22 mouse cellular contexts compared by ENCODE assay signal in the genomic region with DNA sequence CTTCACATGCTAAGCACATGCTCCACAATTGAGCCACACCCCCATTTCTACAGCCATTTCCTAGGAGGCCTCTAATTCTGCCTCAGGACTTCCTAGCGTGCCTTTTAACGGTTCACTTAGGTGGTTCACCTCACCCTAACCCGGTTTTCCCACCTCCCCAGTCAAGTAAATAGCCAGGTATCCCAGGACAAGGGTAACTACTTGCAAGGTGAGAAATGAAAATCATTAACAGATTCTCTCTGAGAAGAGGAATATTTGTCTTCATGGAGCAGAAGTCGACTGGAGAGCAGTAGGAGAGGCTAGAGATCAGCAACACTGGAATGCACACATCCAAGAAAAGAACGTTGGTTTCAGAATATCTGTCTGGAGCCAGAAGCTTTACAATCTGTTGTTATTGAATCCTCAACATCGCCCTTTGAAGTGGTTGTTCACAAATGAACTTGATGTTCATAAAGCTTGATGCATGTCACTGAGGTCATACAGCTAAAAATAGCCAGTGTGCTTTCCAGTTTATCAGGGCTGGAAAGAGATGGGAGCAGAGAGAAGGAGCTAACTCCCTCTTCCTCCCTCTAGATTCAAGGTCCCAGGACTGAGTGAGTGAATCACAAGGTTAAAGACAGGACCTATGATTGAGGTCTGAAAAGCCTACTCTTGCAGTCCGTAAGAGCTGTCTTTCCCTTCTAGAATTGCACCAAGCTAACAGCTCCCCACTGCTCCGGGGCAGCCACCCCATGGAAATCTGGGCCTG. TPM values are rescaled to one million over a fixed set of nuclear protein-coding genes. Genes with fewer than 3 reads are reported as not detected.
A peak's percentile ranks its signal among the peaks of the same experiment; 100 is the strongest.
DNase-seq lines count a peak whose midpoint lies in the region; ATAC-seq and TF ChIP-seq lines count a peak whose summit lies in the region.
"Had no signal": no experiment of that assay in that cellular context is flagged by ENCODE, and none has a peak within 500 bp of the region (broad histone marks: within the 10 kb centered on the region; RNA-seq: fewer than 3 reads in every experiment).

No protein-coding gene starts in this region.

- H3K27me3 ChIP-seq in heart, adult 2 months (ENCODE audit: control insufficient read depth, insufficient read depth, low read length), result no peaks in the 10 kb centered on the region
- H3K27me3 ChIP-seq in heart, embryonic 13.5 days (replicated peaks), result peaks cover 15% of the 10 kb centered on the region
- H3K27me3 ChIP-seq in midbrain, embryonic 11.5 days (ENCODE audit: control insufficient read depth, insufficient read depth, low read length), result peaks cover 2% of the 10 kb centered on the region; the same call in 1 of the 2 replicates
- peaks cover 12% of the 10 kb centered on the region for H3K27me3 ChIP-seq in midbrain, embryonic 13.5 days
- H3K27me3 ChIP-seq: heart, embryonic 15.5 days had no signal

- H3K27ac ChIP-seq in heart, adult 2 months, result peak overlapping the region; percentile 7; the same call in 1 of the 2 replicates
- peak overlapping the region; percentile 56 for H3K27ac ChIP-seq in heart, embryonic 13.5 days (replicated peaks)
- no peak overlapping the region for H3K27ac ChIP-seq in midbrain, embryonic 11.5 days (ENCODE audit: low read depth, low read length)
- no peak overlapping the region for H3K27ac ChIP-seq in midbrain, embryonic 13.5 days
- H3K27ac ChIP-seq: embryonic facial prominence, embryonic 13.5 days; forebrain, embryonic 12.5 days; heart, embryonic 15.5 days; hindbrain, embryonic 12.5 days; kidney, embryonic 15.5 days had no signal

- intact Hi-C loops in heart, adult 2 months (cut with DNase I), result no loop called here
- intact Hi-C loops in heart, postnatal 25 days (cut with DNase I), result no loop called here
- intact Hi-C loops in heart, postnatal 14 days (cut with DNase I), result loop anchor here (5.0 kb wide), 1 partner anchor 137 kb away; no protein-coding TSS in a partner anchor

- H3K79me2 ChIP-seq in heart, adult 2 months (replicated peaks; ENCODE audit: control insufficient read depth, insufficient read depth, low read length), result no peaks in the 10 kb centered on the region

- no peak for DNase-seq in heart, adult 2 months
- DNase-seq in heart, postnatal 25 days (ENCODE audit: low spot score), result no peak
- no peak for DNase-seq in heart, postnatal 14 days
- peak; percentile 73 for DNase-seq in midbrain, embryonic 11.5 days (ENCODE audit: low spot score, missing footprints)
- DNase-seq in right cerebral cortex, postnatal 4 days, result no peak
- DNase-seq: adrenal gland, postnatal 10 days; cerebellum, adult 18-20 months; cerebellum, adult 9-11 months; cerebellum, postnatal 36 days; gastrocnemius, postnatal 10 days had no signal

- no peak for ATAC-seq in heart, embryonic 13.5 days (ENCODE audit: extremely low read depth, insufficient number of reproducible peaks, low FRiP score, low TSS enrichment)
- ATAC-seq in midbrain, embryonic 11.5 days (ENCODE audit: low FRiP score), result no peak
- no peak for ATAC-seq in midbrain, embryonic 13.5 days
- ATAC-seq: forebrain, embryonic 16.5 days; hindbrain, embryonic 16.5 days; inflammation-experienced regulatory T-cells, adult 6 months; intestine, postnatal 0 days had no signal

- no peak for TF ChIP-seq EP300 in heart, adult 2 months (IDR thresholded peaks at IDR 0.05; ENCODE audit: insufficient read depth, low read depth, low read length)

- H3K4me2 ChIP-seq in heart, embryonic 13.5 days, result peak overlapping the region; percentile 13; the same call in 1 of the 2 replicates
- no peak overlapping the region for H3K4me2 ChIP-seq in midbrain, embryonic 11.5 days
- no peak overlapping the region for H3K4me2 ChIP-seq in midbrain, embryonic 13.5 days (replicated peaks)
- H3K4me2 ChIP-seq: embryonic facial prominence, embryonic 13.5 days; forebrain, embryonic 12.5 days; heart, embryonic 15.5 days; hindbrain, embryonic 12.5 days; kidney, embryonic 15.5 days had no signal

- H3K36me3 ChIP-seq in heart, adult 2 months (ENCODE audit: control insufficient read depth, insufficient read depth, low read length), result peaks cover 14% of the 10 kb centered on the region
- H3K36me3 ChIP-seq in heart, embryonic 13.5 days, result peaks cover 5% of the 10 kb centered on the region; the same call in 1 of the 2 replicates
- H3K36me3 ChIP-seq in midbrain, embryonic 11.5 days (ENCODE audit: control insufficient read depth, insufficient read depth, low read length), result no peaks in the 10 kb centered on the region
- no peaks in the 10 kb centered on the region for H3K36me3 ChIP-seq in midbrain, embryonic 13.5 days
- H3K36me3 ChIP-seq: embryonic facial prominence, embryonic 13.5 days; forebrain, embryonic 12.5 days; heart, embryonic 15.5 days; hindbrain, embryonic 12.5 days; kidney, embryonic 15.5 days had no signal

- 0 out of 2 replicates have a peak, but pooled peaks have one; percentile 4 for TF ChIP-seq POLR2A in heart, adult 2 months (IDR thresholded peaks at IDR 0.05; ENCODE audit: insufficient read depth, low read depth, low read length)

- TF ChIP-seq CTCF in heart, adult 2 months (IDR thresholded peaks at IDR 0.05), result no peak

- no peak overlapping the region for H3K4me3 ChIP-seq in heart, adult 2 months
- H3K4me3 ChIP-seq in heart, embryonic 13.5 days, result no peak overlapping the region
- H3K4me3 ChIP-seq in midbrain, embryonic 11.5 days (ENCODE audit: low read depth, low read length), result no peak overlapping the region
- H3K4me3 ChIP-seq in midbrain, embryonic 13.5 days (replicated peaks), result no peak overlapping the region
- H3K4me3 ChIP-seq: embryonic facial prominence, embryonic 13.5 days; forebrain, embryonic 12.5 days; heart, embryonic 15.5 days; hindbrain, embryonic 12.5 days; kidney, embryonic 15.5 days had no signal

- H3K9me3 ChIP-seq in heart, embryonic 13.5 days, result no peaks in the 10 kb centered on the region
- no peaks in the 10 kb centered on the region for H3K9me3 ChIP-seq in midbrain, embryonic 11.5 days (ENCODE audit: control insufficient read depth, low read length)
- H3K9me3 ChIP-seq in midbrain, embryonic 13.5 days, result no peaks in the 10 kb centered on the region
- H3K9me3 ChIP-seq: embryonic facial prominence, embryonic 13.5 days; forebrain, embryonic 12.5 days; heart, embryonic 15.5 days; hindbrain, embryonic 12.5 days; kidney, embryonic 15.5 days had no signal

- 64% methylated on average over 8 of the region's 8 CpGs for WGBS in heart, adult 2 months
- WGBS in heart, embryonic 13.5 days, result 53% methylated on average over 8 of the region's 8 CpGs
- 88% methylated on average over 8 of the region's 8 CpGs for WGBS in midbrain, embryonic 11.5 days
- 82% methylated on average over 8 of the region's 8 CpGs for WGBS in midbrain, embryonic 13.5 days

- peaks cover 1% of the 10 kb centered on the region; the same call in 1 of the 2 replicates for H3K4me1 ChIP-seq in heart, adult 2 months (ENCODE audit: control insufficient read depth, insufficient read depth, low read length)
- H3K4me1 ChIP-seq in heart, embryonic 13.5 days, result peaks cover 17% of the 10 kb centered on the region
- peaks cover 2% of the 10 kb centered on the region; the same call in 1 of the 2 replicates for H3K4me1 ChIP-seq in midbrain, embryonic 11.5 days (ENCODE audit: control insufficient read depth, insufficient read depth, low read length)
- H3K4me1 ChIP-seq in midbrain, embryonic 13.5 days (replicated peaks), result peaks cover 13% of the 10 kb centered on the region

- no peak overlapping the region for H3K9ac ChIP-seq in heart, adult 2 months (ENCODE audit: low read depth, low read length)
- H3K9ac ChIP-seq in heart, embryonic 13.5 days, result no peak overlapping the region
- no peak overlapping the region for H3K9ac ChIP-seq in midbrain, embryonic 11.5 days (ENCODE audit: low read length)
- H3K9ac ChIP-seq in midbrain, embryonic 13.5 days (replicated peaks), result no peak overlapping the region
- H3K9ac ChIP-seq: embryonic facial prominence, embryonic 13.5 days; forebrain, embryonic 12.5 days; heart, embryonic 15.5 days; hindbrain, embryonic 12.5 days; kidney, embryonic 15.5 days had no signal

RNA-seq across cellular contexts. Expression of a gene that starts 8.2 kb away (rescaled TPM):
- total RNA-seq in heart, adult 2 months (2021), result 10 to 100 TPM; 27.9 to 31.8 TPM
- polyA plus RNA-seq in heart, adult 2 months (2012; rRNA removed), result 33.7 and 38.6 TPM in 2 replicates
- 10 to 100 TPM; 29.7 to 30.1 TPM for total RNA-seq in heart, postnatal 25 days (2021)
- 7.4 and 8.8 TPM in 2 replicates for polyA plus RNA-seq in heart, embryonic 13.5 days (2015; fragmentation: Nextera tagmentation; extraction: Ambion mirVana)
- 10 to 100 TPM; 41.0 to 44.1 TPM for total RNA-seq in heart, postnatal 14 days (2021)
- 5.1 and 5.3 TPM in 2 replicates for polyA plus RNA-seq in midbrain, embryonic 11.5 days (2014; fragmentation: Nextera tagmentation; extraction: Ambion mirVana)
- polyA plus RNA-seq in midbrain, embryonic 13.5 days (2015; fragmentation: Nextera tagmentation; extraction: Ambion mirVana), result 4.0 and 4.9 TPM in 2 replicates
- polyA plus RNA-seq: inflammation-experienced regulatory T-cells, adult 6 months had no signal

RNA-seq across cellular contexts. Expression of a gene that starts 23.2 kb away (rescaled TPM):
- total RNA-seq in heart, adult 2 months (2021), result not detected
- 0.29 TPM in 1 of 2 replicates, not detected in the other for polyA plus RNA-seq in heart, adult 2 months (2012; rRNA removed)
- not detected for total RNA-seq in heart, postnatal 25 days (2021)
- polyA plus RNA-seq in heart, embryonic 13.5 days (2015; fragmentation: Nextera tagmentation; extraction: Ambion mirVana), result 0.14 and 0.17 TPM in 2 replicates
- not detected for total RNA-seq in heart, postnatal 14 days (2021)
- 40.1 and 43.9 TPM in 2 replicates for polyA plus RNA-seq in midbrain, embryonic 11.5 days (2014; fragmentation: Nextera tagmentation; extraction: Ambion mirVana)
- 20.5 and 22.4 TPM in 2 replicates for polyA plus RNA-seq in midbrain, embryonic 13.5 days (2015; fragmentation: Nextera tagmentation; extraction: Ambion mirVana)
- total RNA-seq: gastrocnemius, postnatal 4 days had no signal
- polyA plus RNA-seq: inflammation-experienced regulatory T-cells, adult 6 months; intestine, postnatal 0 days had no signal

RNA-seq across cellular contexts. Expression of a gene that starts 42.7 kb away (rescaled TPM):
- not detected for total RNA-seq in heart, adult 2 months (2021)
- 0.18 and 0.29 TPM in 2 replicates for polyA plus RNA-seq in heart, adult 2 months (2012; rRNA removed)
- not detected for total RNA-seq in heart, postnatal 25 days (2021)
- polyA plus RNA-seq in heart, embryonic 13.5 days (2015; fragmentation: Nextera tagmentation; extraction: Ambion mirVana), result 0.07 TPM in 1 of 2 replicates, not detected in the other
- total RNA-seq in heart, postnatal 14 days (2021), result under 1 TPM in 1 of 2 experiments, not detected in 1; 0.07 TPM
- not detected in 2 replicates for polyA plus RNA-seq in midbrain, embryonic 11.5 days (2014; fragmentation: Nextera tagmentation; extraction: Ambion mirVana)
- polyA plus RNA-seq in midbrain, embryonic 13.5 days (2015; fragmentation: Nextera tagmentation; extraction: Ambion mirVana), result 2.2 and 2.5 TPM in 2 replicates
- polyA plus RNA-seq: embryonic facial prominence, embryonic 13.5 days; inflammation-experienced regulatory T-cells, adult 6 months; kidney, embryonic 15.5 days had no signal

Comparison
In these comparisons a context has a peak if more than half of its experiments do, and no peak if none do; other contexts are left out.
1. H3K27ac ChIP-seq: peak in heart, adult 2 months (single experiment) and heart, embryonic 13.5 days (single experiment); none in midbrain, embryonic 11.5 days (single experiment) and midbrain, embryonic 13.5 days (single experiment).
2. RNA of a gene that starts 23.2 kb away (polyA plus RNA-seq): 40.1 to 43.9 TPM in midbrain, embryonic 11.5 days and 20.5 to 22.4 TPM in midbrain, embryonic 13.5 days; 0.29 TPM in heart, adult 2 months and 0.14 to 0.17 TPM in heart, embryonic 13.5 days; every median in the first group is over 10 times any median in the second.